Mouse (Mus musculus) myocyte (in vitro differentiated cells): ENCODE measurements around the gene Zfp668. TPM values are rescaled to one million over a fixed set of nuclear protein-coding genes. Genes with fewer than 3 reads are reported as not detected.

Experiments
- H3K27me3 ChIP-seq: one replicate; pipeline ENCODE4 v1.6.1; 2011; ENCODE audit not compliant: control insufficient read depth, insufficient read depth, insufficient read length
- H3K36me3 ChIP-seq: one replicate; pipeline ENCODE4 v1.6.1; 2011; ENCODE audit not compliant: control insufficient read depth, insufficient read depth
- H3K4me2 ChIP-seq: one replicate; pipeline ENCODE4 v1.6.1; 2011; ENCODE audit warnings: low read depth, control low read depth
- H3K4me3 ChIP-seq: one replicate; pipeline ENCODE4 v1.5.1; 2011; ENCODE audit warnings: mild to moderate bottlenecking, control low read depth, moderate library complexity
- H3K79me2 ChIP-seq: one replicate; pipeline ENCODE4 v1.6.1; 2011; ENCODE audit not compliant: control insufficient read depth, insufficient read depth
- H3ac ChIP-seq: one replicate; pipeline ENCODE4 v1.6.1; 2011; ENCODE audit not compliant: control insufficient read depth, insufficient read length
- CEBPB ChIP-seq: IDR thresholded peaks from 2 replicates; pipeline ENCODE4 v1.6.1; 2011; ENCODE audit warnings: mild to moderate bottlenecking, moderate library complexity; ENCODE audit not compliant: poor library complexity, insufficient read depth, severe bottlenecking
- E2F4 ChIP-seq: IDR thresholded peaks from one replicate; pipeline ENCODE4 v1.6.1; 2011; ENCODE audit warnings: mild to moderate bottlenecking, control low read depth, moderate library complexity; ENCODE audit not compliant: insufficient read depth
- MAX ChIP-seq: IDR thresholded peaks from one replicate; pipeline ENCODE4 v1.6.1; 2011; ENCODE audit warnings: low read depth, mild to moderate bottlenecking, control low read depth
- MYOD1 ChIP-seq, 3 experiments: IDR thresholded peaks; one replicate each; pipeline ENCODE4 v1.6.1; 2011; ENCODE audit warnings: control low read depth in 2 of 3, low read depth in 2 of 3, mild to moderate bottlenecking in 2 of 3, moderate library complexity in 1 of 3; ENCODE audit not compliant: insufficient read length in 2 of 3, control insufficient read depth in 1 of 3
- MYOG ChIP-seq, 3 experiments: IDR thresholded peaks; one replicate each; pipeline ENCODE4 v1.6.1; 2011; ENCODE audit warnings: control low read depth in 2 of 3, low read depth in 2 of 3, mild to moderate bottlenecking in 2 of 3; ENCODE audit not compliant: insufficient read length in 2 of 3, control insufficient read depth in 1 of 3, insufficient read depth in 1 of 3
- POLR2A ChIP-seq: IDR thresholded peaks from one replicate; pipeline ENCODE4 v1.6.1; 2011; ENCODE audit warnings: low read depth, mild to moderate bottlenecking, control low read depth, moderate library complexity; ENCODE audit not compliant: insufficient read length
- POLR2AphosphoS2 ChIP-seq: IDR thresholded peaks from one replicate; pipeline ENCODE4 v1.6.1; 2011; ENCODE audit warnings: low read depth, control low read depth; ENCODE audit not compliant: insufficient read length
- REST ChIP-seq: IDR thresholded peaks from one replicate; pipeline ENCODE4 v1.6.1; 2011; ENCODE audit warnings: mild to moderate bottlenecking, control low read depth, moderate library complexity; ENCODE audit not compliant: insufficient read depth, insufficient read length
- SRF ChIP-seq: IDR thresholded peaks from one replicate; pipeline ENCODE4 v1.6.1; 2011; ENCODE audit warnings: low read depth; ENCODE audit not compliant: control insufficient read depth, insufficient read length
- TCF12 ChIP-seq: IDR thresholded peaks from one replicate; pipeline ENCODE4 v1.6.1; 2011; ENCODE audit warnings: mild to moderate bottlenecking, control low read depth; ENCODE audit not compliant: poor library complexity, insufficient read depth, severe bottlenecking
- TCF3 ChIP-seq: IDR thresholded peaks from one replicate; pipeline ENCODE4 v1.6.1; 2011; ENCODE audit warnings: low read depth, control low read depth; ENCODE audit not compliant: insufficient read length
- USF1 ChIP-seq: IDR thresholded peaks from one replicate; pipeline ENCODE4 v1.6.1; 2011; ENCODE audit warnings: low read depth, mild to moderate bottlenecking, control low read depth, moderate library complexity
- polyA plus RNA-seq: library from polyadenylated mRNA; unstranded; fragments of >200 nt; fragmentation: generic; extraction: Trizol; gene quantifications from one replicate; pipeline ENCODE4 v1.2.1, GENCODE M21; 2012; ENCODE audit warnings: missing spikeins

The Zfp668 gene
- polyA plus RNA-seq, 1 experiment: 7.9 TPM

GRCm38 (mm10) chr7:127912938-127913337 is 36.3 kb upstream of the Zfp668 start:
- TF ChIP-seq POLR2AphosphoS2 (no peak), CEBPB (no peak), MAX (no peak), REST (no peak), TCF3 (no peak)
- peak overlapping the region; percentile 43 for H3ac ChIP-seq
- no peaks in the 10 kb centered on the region for H3K27me3 ChIP-seq
- peaks cover 5% of the 10 kb centered on the region for H3K79me2 ChIP-seq
- H3K4me2 ChIP-seq: peak overlapping the region; percentile 97
- peak overlapping the region; percentile 47 for H3K4me3 ChIP-seq
- H3K36me3 ChIP-seq: peaks cover 23% of the 10 kb centered on the region

DNA sequence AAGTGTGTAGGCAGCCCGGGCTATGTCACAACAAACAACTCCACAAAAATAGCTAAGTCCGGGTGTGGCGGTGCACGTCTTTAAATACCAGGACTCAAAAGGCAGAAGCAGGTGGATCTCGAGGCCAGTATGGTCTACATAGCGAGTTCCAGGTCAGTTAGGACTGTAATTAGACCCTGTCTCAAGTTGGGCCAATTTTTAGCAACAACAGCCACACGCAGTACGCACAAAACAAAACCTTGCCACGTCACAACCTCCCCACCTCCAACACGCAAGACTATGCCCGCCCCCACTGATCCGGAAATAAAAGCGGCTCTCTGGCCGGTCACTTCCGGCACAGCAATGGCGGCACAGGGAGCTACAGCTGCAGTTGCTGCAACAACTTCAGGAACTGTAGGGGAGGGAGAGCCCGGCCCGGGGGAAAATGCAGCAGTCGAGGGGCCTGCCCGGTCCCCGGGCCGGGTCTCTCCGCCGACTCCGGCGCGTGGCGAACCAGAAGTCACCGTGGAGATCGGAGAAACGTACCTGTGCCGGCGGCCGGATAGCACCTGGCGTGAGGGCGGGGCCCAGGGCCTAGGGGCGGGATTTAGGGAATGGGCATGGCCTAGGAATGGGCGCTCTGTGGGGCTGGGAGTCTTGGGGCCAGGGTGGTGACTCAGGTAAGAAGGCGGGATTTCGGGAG is 35.7 kb upstream of the Zfp668 start, which contains the start of gene Kat8:
Gene Kat8 (plus strand): TSS at position 327 of the 682 bp plus-strand sequence.
- peak within 1 kb of the TSS; percentile 47 for H3K4me3 ChIP-seq
- peaks cover 5% of the 10 kb centered on the region for H3K79me2 ChIP-seq
- H3K4me2 ChIP-seq: peak within 1 kb of the TSS; percentile 97
- H3ac ChIP-seq: peak within 1 kb of the TSS; percentile 43
- peak; percentile 57 for TF ChIP-seq POLR2A
- TF ChIP-seq MYOG (IDR thresholded peaks at IDR 0.05; ENCODE audit: control insufficient read depth in 1 of 3, insufficient read depth in 1 of 3, insufficient read length in 2 of 3, low read depth in 2 of 3): peak in 1 of 3 experiments; percentile 24
- TF ChIP-seq MYOD1 (IDR thresholded peaks at IDR 0.05; ENCODE audit: control insufficient read depth in 1 of 3, insufficient read length in 2 of 3, low read depth in 2 of 3): peak; percentile 23 to 65 (median 54)
- no peak for TF ChIP-seq CEBPB
- peak; percentile 74 for TF ChIP-seq POLR2AphosphoS2
- peaks cover 20% of the 10 kb centered on the region for H3K36me3 ChIP-seq
- no peaks in the 10 kb centered on the region for H3K27me3 ChIP-seq

GRCm38 (mm10) chr7:127908656-127909055 is 32.0 kb upstream of the Zfp668 start:
- H3K79me2 ChIP-seq: peaks cover 5% of the 10 kb centered on the region
- no peak overlapping the region for H3K4me2 ChIP-seq
- no peak overlapping the region for H3K4me3 ChIP-seq
- H3K36me3 ChIP-seq: peaks cover 11% of the 10 kb centered on the region
- no peak overlapping the region for H3ac ChIP-seq
- H3K27me3 ChIP-seq: no peaks in the 10 kb centered on the region
- TF ChIP-seq TCF3 (no peak), TCF12 (no peak), CEBPB (no peak), MYOD1 (IDR thresholded peaks at IDR 0.05; ENCODE audit: control insufficient read depth in 1 of 3, insufficient read length in 2 of 3, low read depth in 2 of 3) (no peak), POLR2A (no peak), USF1 (no peak), MAX (no peak), POLR2AphosphoS2 (no peak), E2F4 (no peak), SRF (no peak), REST (no peak), MYOG (IDR thresholded peaks at IDR 0.05; ENCODE audit: control insufficient read depth in 1 of 3, insufficient read depth in 1 of 3, insufficient read length in 2 of 3, low read depth in 2 of 3) (no peak)

- no peaks in the 10 kb centered on the region for H3K27me3 ChIP-seq
- peaks cover 11% of the 10 kb centered on the region for H3K36me3 ChIP-seq
- no peak overlapping the region for H3K4me3 ChIP-seq
- no peak overlapping the region for H3ac ChIP-seq
- H3K79me2 ChIP-seq: peaks cover 2% of the 10 kb centered on the region
- no peak overlapping the region for H3K4me2 ChIP-seq
- TF ChIP-seq CEBPB: no peak
- no peak for TF ChIP-seq POLR2AphosphoS2
- TF ChIP-seq MYOD1 (IDR thresholded peaks at IDR 0.05; ENCODE audit: control insufficient read depth in 1 of 3, insufficient read length in 2 of 3, low read depth in 2 of 3): no peak
- TF ChIP-seq TCF12: no peak
- TF ChIP-seq POLR2A: no peak
- TF ChIP-seq MAX: no peak
- TF ChIP-seq MYOG (IDR thresholded peaks at IDR 0.05; ENCODE audit: control insufficient read depth in 1 of 3, insufficient read depth in 1 of 3, insufficient read length in 2 of 3, low read depth in 2 of 3): no peak
- no peak for TF ChIP-seq TCF3
- no peak for TF ChIP-seq USF1
- no peak for TF ChIP-seq SRF
- TF ChIP-seq E2F4: no peak
- TF ChIP-seq REST: no peak
Measured at GRCm38 (mm10) chr7:127907939-127908338, 31.3 kb upstream of the Zfp668 start.
